Mouse (Mus musculus) midbrain, embryonic 15.5 days (tissue): ENCODE data around the gene Ccl9. TPM values are rescaled to one million over a fixed set of nuclear protein-coding genes. Genes with fewer than 3 reads are reported as not detected.
"Not testable (repeated sequence)": the region's sequence is repeated elsewhere in the genome, so short reads cannot be mapped to it uniquely, and the experiment has no call there.

Source experiments
- ATAC-seq: fragments of 200-750 bp; cut with Nextera tagmentation; replicated peaks from 2 replicates; pipeline ENCODE4 v1.8.0; 2017; ENCODE audit warnings: moderate TSS enrichment
- H3K27ac ChIP-seq: fragments of 300-500 bp; sonication (generic); 2 replicates; pipeline ENCODE4 v1.5.1; 2015; ENCODE audit warnings: mild to moderate bottlenecking, inconsistent platforms
- H3K27me3 ChIP-seq: fragments of 300-500 bp; sonication (generic); replicated peaks from 2 replicates; pipeline ENCODE4 v1.6.1; 2015; ENCODE audit warnings: inconsistent platforms
- H3K36me3 ChIP-seq: fragments of 300-500 bp; sonication (generic); replicated peaks from 2 replicates; pipeline ENCODE4 v1.6.1; 2015; ENCODE audit warnings: inconsistent platforms
- H3K4me1 ChIP-seq: fragments of 300-500 bp; sonication (generic); 2 replicates; pipeline ENCODE4 v1.6.1; 2015; ENCODE audit warnings: inconsistent platforms
- H3K4me2 ChIP-seq: fragments of 300-500 bp; sonication (generic); 2 replicates; pipeline ENCODE4 v1.6.1; 2015; ENCODE audit warnings: inconsistent platforms, mild to moderate bottlenecking, moderate library complexity
- H3K4me3 ChIP-seq: fragments of 300-500 bp; sonication (generic); 2 replicates; pipeline ENCODE4 v1.5.1; 2015; ENCODE audit warnings: mild to moderate bottlenecking, inconsistent platforms
- H3K9ac ChIP-seq: fragments of 300-500 bp; sonication (generic); 2 replicates; pipeline ENCODE4 v1.6.1; 2015; ENCODE audit warnings: mild to moderate bottlenecking, inconsistent platforms
- H3K9me3 ChIP-seq: fragments of 300-500 bp; sonication (generic); 2 replicates; pipeline ENCODE4 v1.6.1; 2016; ENCODE audit warnings: inconsistent platforms
- WGBS: fragments of 180-500 bp; shearing (Covaris S2); methylation state at CpG from one replicate; pipeline ENCODE4 v1.1.7; 2015; ENCODE audit warnings: mixed read lengths; 5-methylcytosine and 5-hydroxymethylcytosine counted together
- polyA plus RNA-seq: library from polyadenylated mRNA; unstranded; fragments of >200 nt; fragmentation: Nextera tagmentation; extraction: Ambion mirVana; gene quantifications from 2 replicates; pipeline ENCODE4 v1.2.1, GENCODE M21; 2015

Ccl9 gene
- polyA plus RNA-seq, 1 experiment from 2014 or later: 1.6 TPM

DNA sequence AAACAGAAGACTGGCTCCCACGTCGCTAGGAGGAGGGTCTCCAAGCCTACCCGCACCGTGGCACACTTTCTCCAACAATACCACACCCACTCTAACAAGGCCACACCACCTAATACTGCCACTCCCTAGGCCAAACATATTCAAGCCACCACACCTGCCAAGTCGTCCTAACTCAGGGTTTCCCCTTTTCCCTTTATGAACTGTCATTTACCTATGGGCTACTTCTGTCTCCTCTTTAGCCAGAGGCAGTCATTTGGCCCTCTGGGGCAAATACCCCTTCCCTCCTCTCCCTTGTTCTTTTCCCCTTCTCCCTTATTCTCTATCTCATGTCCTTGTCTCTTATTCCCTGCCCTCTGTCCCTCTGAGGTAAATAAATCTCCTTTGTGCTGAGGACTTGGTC is 26.8 kb downstream of the Ccl9 start:
- Histone ChIP-seq H3K36me3 (no peaks in the 10 kb centered on the region), H3K4me3 (no peak overlapping the region), H3K4me1 (peaks cover 3% of the 10 kb centered on the region; the same call in 1 of the 2 replicates), H3K9me3 (no peaks in the 10 kb centered on the region), H3K27me3 (no peaks in the 10 kb centered on the region), H3K9ac (no peak overlapping the region), H3K27ac (no peak overlapping the region), H3K4me2 (no peak overlapping the region)
- WGBS: 87% methylated on average over 5 of the region's 5 CpGs
- no peak for ATAC-seq

DNA sequence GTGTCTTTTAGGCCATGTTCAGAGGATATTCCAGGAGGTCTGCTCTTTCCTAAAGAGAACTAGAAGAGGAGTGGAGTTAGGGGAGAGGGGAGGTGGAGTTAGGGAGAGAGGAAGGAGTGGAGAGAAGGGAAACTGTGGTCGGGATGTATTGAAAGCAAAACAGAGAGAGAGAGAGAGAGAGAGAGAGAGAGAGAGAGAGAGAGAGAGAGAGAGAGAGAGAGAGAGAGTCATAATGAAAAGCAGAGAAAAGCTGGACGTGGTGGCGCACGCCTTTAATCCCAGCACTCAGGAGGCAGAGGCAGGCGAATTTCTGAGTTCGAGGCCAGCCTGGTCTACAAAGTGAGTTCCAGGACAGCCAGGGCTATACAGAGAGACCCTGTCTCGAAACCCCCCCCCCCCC is 27.4 kb downstream of the Ccl9 start:
- H3K27me3 ChIP-seq, H3K9me3 ChIP-seq, H3K4me3 ChIP-seq, H3K4me1 ChIP-seq, ATAC-seq, H3K36me3 ChIP-seq, H3K27ac ChIP-seq, H3K9ac ChIP-seq, H3K4me2 ChIP-seq: not testable (repeated sequence)
- WGBS: 84% methylated on average over 7 of the region's 7 CpGs

DNA sequence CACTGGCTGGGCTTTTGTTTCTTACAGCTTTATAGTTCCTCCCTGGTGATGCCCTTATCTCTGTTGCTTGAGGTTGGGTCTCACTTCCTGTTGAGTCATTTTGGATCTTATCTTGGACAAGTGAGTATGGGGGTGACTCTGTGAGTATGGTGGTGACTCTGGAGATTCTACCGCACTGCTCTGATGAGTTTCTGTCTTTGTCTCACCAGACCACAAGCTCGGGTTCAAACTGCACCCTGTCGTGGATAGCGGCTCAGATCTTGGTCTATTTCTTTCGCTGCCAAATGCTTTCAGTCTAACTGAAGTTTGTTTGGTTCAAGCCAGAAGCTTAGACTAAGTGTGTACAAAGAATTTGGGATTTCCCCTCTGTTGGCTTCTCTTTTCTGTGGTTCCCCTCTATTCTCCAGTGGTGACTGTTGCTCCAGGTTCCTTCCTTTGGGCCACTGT is 28.2 kb downstream of the Ccl9 start:
- no peak for ATAC-seq
- Histone ChIP-seq H3K27ac (no peak overlapping the region), H3K4me2 (no peak overlapping the region), H3K9ac (no peak overlapping the region), H3K9me3 (no peaks in the 10 kb centered on the region), H3K36me3 (no peaks in the 10 kb centered on the region), H3K27me3 (no peaks in the 10 kb centered on the region), H3K4me1 (no peaks in the 10 kb centered on the region), H3K4me3 (no peak overlapping the region)
- 87% methylated on average over 5 of the region's 5 CpGs for WGBS

DNA sequence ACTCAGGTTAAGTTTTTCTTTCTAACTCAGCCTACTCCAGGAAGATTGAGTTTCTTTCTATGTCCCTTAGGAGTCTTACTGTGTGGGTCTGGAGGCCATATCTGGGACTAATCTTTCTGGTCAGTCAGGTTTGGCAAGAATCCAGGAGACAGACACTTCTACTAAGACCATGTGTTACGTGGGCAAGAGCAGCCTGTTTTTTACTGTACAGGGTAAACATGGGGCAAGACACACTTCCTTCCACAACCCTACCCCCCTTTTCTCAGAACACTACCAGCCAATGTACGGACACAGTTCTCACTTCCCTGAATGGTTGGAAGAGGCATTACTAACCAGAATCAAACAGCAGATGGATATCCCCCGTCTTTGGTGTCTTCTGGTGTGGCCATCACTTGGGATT is 34.2 kb downstream of the Ccl9 start:
- WGBS: 86% methylated on average over 3 of the region's 3 CpGs
- Histone ChIP-seq H3K9me3 (no peaks in the 10 kb centered on the region), H3K27me3 (no peaks in the 10 kb centered on the region), H3K9ac (no peak overlapping the region), H3K36me3 (no peaks in the 10 kb centered on the region), H3K4me3 (no peak overlapping the region), H3K4me1 (no peaks in the 10 kb centered on the region), H3K4me2 (no peak overlapping the region), H3K27ac (no peak overlapping the region)
- no peak for ATAC-seq

DNA sequence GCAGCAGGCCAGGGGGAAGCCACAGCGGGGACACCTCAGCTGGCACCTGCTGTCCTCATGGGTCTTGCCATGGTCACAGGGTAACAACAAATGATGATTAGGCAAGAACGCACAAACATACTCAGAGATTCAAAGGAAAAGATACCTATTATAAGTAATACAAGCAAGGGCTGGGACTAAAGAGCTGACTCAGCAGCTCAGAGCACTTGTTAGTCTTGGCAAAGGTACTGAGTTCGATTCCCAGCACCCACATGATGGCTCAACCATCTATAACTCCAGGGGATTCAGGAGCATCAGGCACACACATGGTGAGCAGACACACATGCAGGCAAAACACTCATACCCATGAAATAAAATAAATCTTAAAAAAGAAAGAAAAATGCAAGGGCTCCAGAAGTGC is 37.0 kb downstream of the Ccl9 start:
- 89% methylated on average over 3 of the region's 3 CpGs for WGBS
- no peak for ATAC-seq
- H3K27ac ChIP-seq: no peak overlapping the region
- no peak overlapping the region for H3K9ac ChIP-seq
- H3K4me1 ChIP-seq: no peaks in the 10 kb centered on the region
- no peaks in the 10 kb centered on the region for H3K9me3 ChIP-seq
- no peak overlapping the region for H3K4me2 ChIP-seq
- no peaks in the 10 kb centered on the region for H3K27me3 ChIP-seq
- no peak overlapping the region for H3K4me3 ChIP-seq
- no peaks in the 10 kb centered on the region for H3K36me3 ChIP-seq

DNA sequence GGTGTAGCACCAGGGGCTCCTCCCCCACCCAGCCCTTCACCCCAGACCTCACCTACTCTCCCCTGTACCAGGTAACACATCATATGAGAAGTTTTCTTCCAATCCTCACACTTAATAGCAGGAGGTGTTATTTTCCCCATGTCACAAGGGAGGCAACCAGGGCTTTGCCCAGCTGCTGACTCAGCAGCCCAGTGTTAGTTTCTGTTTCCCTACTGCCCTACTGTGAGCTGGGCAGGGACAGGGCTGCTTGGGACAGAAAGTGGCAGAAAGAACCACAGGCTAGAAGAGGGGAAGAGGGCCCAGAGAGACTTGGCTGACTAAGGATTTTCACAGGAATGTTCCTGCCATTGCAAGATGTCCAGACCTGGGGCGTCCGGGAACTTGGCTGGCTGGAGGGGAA is 37.5 kb downstream of the Ccl9 start:
- H3K9ac ChIP-seq: no peak overlapping the region
- H3K4me1 ChIP-seq: no peaks in the 10 kb centered on the region
- 90% methylated on average over 2 of the region's 2 CpGs for WGBS
- H3K27me3 ChIP-seq: no peaks in the 10 kb centered on the region
- no peak overlapping the region for H3K27ac ChIP-seq
- no peaks in the 10 kb centered on the region for H3K9me3 ChIP-seq
- no peak overlapping the region for H3K4me3 ChIP-seq
- ATAC-seq: no peak
- H3K4me2 ChIP-seq: no peak overlapping the region
- H3K36me3 ChIP-seq: no peaks in the 10 kb centered on the region

DNA sequence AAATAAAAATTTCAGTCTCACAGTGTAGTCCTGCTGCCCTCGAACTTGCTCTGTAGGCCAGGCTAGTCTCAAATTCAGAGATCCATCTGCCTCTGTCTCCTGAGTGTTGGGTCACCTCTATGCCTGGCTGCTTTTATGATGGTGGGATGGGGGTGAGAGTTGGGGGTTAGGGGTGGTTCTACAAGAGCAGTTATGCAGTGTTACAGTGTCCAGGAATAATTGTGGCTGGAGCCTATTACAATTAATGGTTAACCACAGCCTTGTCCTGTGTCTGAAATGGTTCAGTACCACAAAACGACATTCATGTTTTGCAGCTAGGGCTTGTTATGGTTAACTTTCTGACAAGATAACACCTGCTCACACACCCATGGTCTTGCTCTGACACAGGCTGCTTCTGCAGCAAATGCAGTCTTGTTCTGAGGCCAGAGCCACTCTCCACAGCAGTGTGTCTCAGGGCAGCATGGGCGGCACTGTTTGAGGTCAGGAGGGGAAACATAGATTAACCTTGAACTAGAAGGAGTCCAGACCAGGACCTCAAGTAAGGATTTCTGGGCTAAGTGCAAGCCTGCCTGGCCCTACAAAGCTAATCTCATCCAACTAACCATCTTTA is 39.6 kb downstream of the Ccl9 start:
- no peaks in the 10 kb centered on the region; the same call in 1 of the 2 replicates for H3K4me1 ChIP-seq
- no peaks in the 10 kb centered on the region for H3K36me3 ChIP-seq
- H3K9me3 ChIP-seq: no peaks in the 10 kb centered on the region
- no peaks in the 10 kb centered on the region for H3K27me3 ChIP-seq
- H3K9ac ChIP-seq: no peak overlapping the region
- no peak for ATAC-seq
- H3K27ac ChIP-seq: no peak overlapping the region
- H3K4me3 ChIP-seq: no peak overlapping the region
- no peak overlapping the region for H3K4me2 ChIP-seq
- 89% methylated on average over 3 of the region's 3 CpGs for WGBS

DNA sequence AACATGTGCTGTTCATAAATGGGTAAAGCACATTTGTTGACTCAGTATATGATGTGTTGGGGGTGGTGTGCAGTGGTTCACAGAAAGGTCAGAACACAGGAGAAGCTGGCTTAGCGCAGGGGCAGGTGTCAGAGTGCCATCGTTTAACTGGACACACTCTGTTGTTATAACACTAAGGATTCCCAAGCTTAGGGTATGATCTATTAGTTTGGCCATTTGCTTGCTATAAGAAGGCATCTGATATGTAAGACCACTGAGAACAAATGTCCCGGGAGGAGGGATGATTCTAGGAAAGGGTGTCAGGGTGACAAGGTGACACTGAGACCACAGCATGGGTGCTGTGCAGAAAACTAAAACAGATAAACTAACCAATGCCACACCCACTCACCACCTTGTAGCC is 41.6 kb downstream of the Ccl9 start:
- Histone ChIP-seq H3K36me3 (no peaks in the 10 kb centered on the region), H3K4me2 (no peak overlapping the region), H3K9ac (no peak overlapping the region), H3K9me3 (no peaks in the 10 kb centered on the region), H3K4me1 (no peaks in the 10 kb centered on the region; the same call in 1 of the 2 replicates), H3K27ac (no peak overlapping the region), H3K27me3 (no peaks in the 10 kb centered on the region), H3K4me3 (no peak overlapping the region)
- WGBS: 91% methylated on average over 3 of the region's 3 CpGs
- ATAC-seq: no peak

DNA sequence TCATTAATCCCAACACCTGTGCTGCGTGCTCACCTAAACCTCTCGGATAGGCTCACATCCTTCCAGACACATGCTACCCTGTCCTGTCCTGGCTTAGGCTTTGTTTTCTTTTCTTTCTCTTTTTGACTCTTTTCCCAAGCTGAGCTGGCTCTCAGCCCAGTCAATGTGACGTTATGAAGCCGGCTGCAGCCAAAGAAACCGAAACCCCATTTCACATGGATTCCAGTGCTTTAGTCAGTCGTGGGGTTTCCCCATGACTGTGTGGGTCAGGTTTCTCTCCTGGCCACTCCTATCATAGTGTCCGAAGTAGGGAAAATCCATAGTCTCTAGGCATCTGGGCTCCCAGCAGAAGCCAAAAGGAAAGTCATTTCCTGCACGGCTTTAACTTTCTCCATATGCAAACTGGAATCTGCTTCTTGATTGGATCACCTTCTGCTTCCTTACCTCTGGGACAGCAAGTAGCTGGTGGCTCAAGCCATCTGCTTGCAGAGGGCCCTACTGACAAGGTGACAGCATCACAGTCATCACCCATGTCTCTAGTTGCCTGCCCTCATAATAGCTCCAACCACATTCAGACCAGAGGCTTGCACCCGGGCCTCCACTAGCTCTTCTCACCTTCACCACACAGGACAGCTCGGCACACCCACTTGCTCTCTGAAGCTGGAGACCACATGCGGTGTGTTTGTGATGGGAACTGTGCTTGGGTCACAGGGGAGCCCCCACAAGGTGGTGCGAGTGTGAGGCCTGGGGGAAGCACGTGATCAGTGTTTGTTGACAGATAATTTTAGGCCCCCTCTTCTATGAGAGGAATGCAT is 43.6 kb downstream of the Ccl9 start:
- H3K27me3 ChIP-seq: no peaks in the 10 kb centered on the region
- no peaks in the 10 kb centered on the region for H3K9me3 ChIP-seq
- 0 out of 2 replicates have a peak overlapping the region, but pooled peaks have one; percentile 15 for H3K4me2 ChIP-seq
- ATAC-seq: no peak
- H3K4me3 ChIP-seq: no peak overlapping the region
- no peaks in the 10 kb centered on the region; the same call in 1 of the 2 replicates for H3K4me1 ChIP-seq
- WGBS: 58% methylated on average over 13 of the region's 13 CpGs
- no peaks in the 10 kb centered on the region for H3K36me3 ChIP-seq
- H3K9ac ChIP-seq: no peak overlapping the region
- H3K27ac ChIP-seq: no peak overlapping the region

DNA sequence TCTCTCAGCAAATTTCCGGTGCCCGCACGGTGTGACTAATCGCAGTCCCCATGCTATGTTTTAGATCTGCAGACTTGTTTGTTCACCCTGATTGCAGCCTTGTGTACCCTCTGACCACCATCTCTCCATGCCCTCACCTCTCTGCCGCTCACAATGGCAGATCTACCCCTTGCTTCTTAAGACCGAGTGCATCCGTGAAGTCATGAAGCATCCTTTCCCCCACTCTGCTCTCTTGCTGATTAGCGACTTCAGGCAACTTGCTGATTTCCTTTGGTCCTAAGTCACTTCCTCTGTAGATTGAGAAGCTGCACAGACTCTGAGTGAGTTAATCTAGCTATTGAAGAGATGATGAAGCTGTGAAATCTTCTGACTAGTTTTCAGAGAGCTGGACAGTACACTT is 44.3 kb downstream of the Ccl9 start:
- Histone ChIP-seq H3K36me3 (no peaks in the 10 kb centered on the region), H3K9ac (no peak overlapping the region), H3K9me3 (no peaks in the 10 kb centered on the region), H3K4me1 (no peaks in the 10 kb centered on the region; the same call in 1 of the 2 replicates), H3K27ac (no peak overlapping the region), H3K4me3 (no peak overlapping the region), H3K27me3 (no peaks in the 10 kb centered on the region), H3K4me2 (no peak overlapping the region)
- ATAC-seq: no peak
- 81% methylated on average over 8 of the region's 8 CpGs for WGBS

DNA sequence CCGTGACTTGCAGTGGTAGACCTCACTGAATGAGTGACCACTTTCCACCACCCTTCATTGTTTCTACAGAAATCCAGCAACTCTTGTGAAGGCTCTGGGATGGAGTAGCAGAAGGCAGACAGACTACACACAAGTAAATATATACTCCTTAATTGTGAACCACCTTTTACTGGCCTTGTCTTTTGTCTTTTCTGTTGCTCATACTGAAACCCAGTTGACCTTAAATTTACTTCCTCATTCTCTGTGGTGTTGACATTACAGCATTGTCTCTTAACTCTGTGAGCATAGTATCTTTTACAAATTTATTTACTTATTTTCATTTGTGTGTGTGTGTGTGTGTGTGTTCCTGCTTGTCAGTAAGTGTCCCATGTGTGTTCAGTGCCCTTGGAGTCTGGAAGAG is 45.2 kb downstream of the Ccl9 start:
- Histone ChIP-seq H3K9ac (no peak overlapping the region), H3K27me3 (no peaks in the 10 kb centered on the region), H3K4me1 (no peaks in the 10 kb centered on the region; the same call in 1 of the 2 replicates), H3K4me3 (no peak overlapping the region), H3K36me3 (no peaks in the 10 kb centered on the region), H3K9me3 (no peaks in the 10 kb centered on the region), H3K4me2 (no peak overlapping the region), H3K27ac (no peak overlapping the region)
- WGBS: 97% methylated on average over 1 of the region's 1 CpGs
- no peak for ATAC-seq

DNA sequence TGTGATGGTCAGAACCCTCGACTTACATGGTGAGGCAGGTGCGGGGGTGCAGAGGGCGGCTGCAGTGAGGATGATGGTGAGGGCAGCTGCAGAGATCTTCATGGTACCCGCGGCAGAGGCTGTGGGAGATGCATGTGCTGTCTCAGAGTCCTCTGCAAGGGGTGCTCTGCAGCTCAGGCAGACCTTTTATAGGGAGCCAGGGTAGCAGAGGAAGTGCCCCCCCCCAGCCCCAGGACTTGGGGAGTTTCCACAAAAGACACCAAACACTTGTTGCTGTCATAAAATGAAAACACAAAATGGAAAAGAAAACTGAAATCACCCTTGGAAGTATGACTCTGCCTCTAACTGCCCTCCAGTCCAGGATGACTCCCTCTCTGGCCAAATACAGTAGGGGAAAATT is 48.1 kb downstream of the Ccl9 start, which contains the start of gene Ccl5:
Ccl5 (minus strand) TSS at position 159 of the 400 bp plus-strand sequence.
- no peak within 1 kb of the TSS for H3K4me2 ChIP-seq
- no peak within 1 kb of the TSS for H3K27ac ChIP-seq
- no peaks in the 10 kb centered on the region for H3K36me3 ChIP-seq
- H3K4me3 ChIP-seq: no peak within 1 kb of the TSS
- H3K27me3 ChIP-seq: no peaks in the 10 kb centered on the region
- no peaks in the 10 kb centered on the region; the same call in 1 of the 2 replicates for H3K4me1 ChIP-seq
- H3K9me3 ChIP-seq: no peaks in the 10 kb centered on the region
- H3K9ac ChIP-seq: no peak within 1 kb of the TSS
- ATAC-seq: no peak
- 90% methylated on average over 5 of the region's 5 CpGs for WGBS

DNA sequence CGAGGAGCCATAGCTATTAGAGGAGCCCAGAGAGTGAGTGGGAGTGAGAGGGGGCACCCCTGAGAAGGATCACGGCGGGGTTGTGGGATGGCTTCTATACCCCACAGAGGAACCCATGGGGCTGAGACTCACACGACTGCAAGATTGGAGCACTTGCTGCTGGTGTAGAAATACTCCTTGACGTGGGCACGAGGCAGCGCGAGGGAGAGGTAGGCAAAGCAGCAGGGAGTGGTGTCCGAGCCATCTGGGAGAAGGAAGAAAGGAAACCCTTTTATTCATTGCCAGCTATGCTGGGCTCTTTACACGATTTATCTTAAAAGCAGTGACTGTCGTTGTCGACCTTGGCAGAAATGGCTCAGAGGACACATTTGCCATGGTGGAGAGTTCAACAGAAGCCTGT is 49.4 kb downstream of the Ccl9 start:
- 73% methylated on average over 12 of the region's 12 CpGs for WGBS
- Histone ChIP-seq H3K9me3 (no peaks in the 10 kb centered on the region), H3K36me3 (no peaks in the 10 kb centered on the region), H3K4me2 (no peak overlapping the region), H3K27ac (no peak overlapping the region), H3K27me3 (no peaks in the 10 kb centered on the region), H3K4me1 (no peaks in the 10 kb centered on the region), H3K4me3 (no peak overlapping the region), H3K9ac (no peak overlapping the region)
- ATAC-seq: no peak
